Mouse (Mus musculus) retina, postnatal 7 days (tissue): Measurements from ENCODE around the gene Acacb.

Source experiments
- DNase-seq: peaks from one replicate; pipeline ENCODE4 v3.0.0-alpha.2; 2012; ENCODE audit warnings: low read depth, low spot score

Acacb gene

GRCm38 (mm10) chr5:114299883-114300610, 153.7 kb downstream of the Acacb start:
- DNase-seq, result no peak
